Comparison of ENCODE assay signal across 14 mouse cellular contexts in genomic region chr1:138982611-138983010, GRCm38 (mm10). TPM values are rescaled to one million over a fixed set of nuclear protein-coding genes. Genes with fewer than 3 reads are reported as not detected.
DNase-seq lines count a peak whose midpoint lies in the region; ATAC-seq and TF ChIP-seq lines count a peak whose summit lies in the region.
"Had no signal": no experiment of that assay in that cellular context is flagged by ENCODE, and none has a peak within 500 bp of the region (broad histone marks: within the 10 kb centered on the region; RNA-seq: fewer than 3 reads in every experiment).

No protein-coding gene starts in this region.

- H3K4me3 ChIP-seq in heart, embryonic 11.5 days (ENCODE audit: low read depth, low read length) = no peak overlapping the region
- H3K4me3 ChIP-seq in lung, embryonic 14.5 days (ENCODE audit: low read depth, low read length) = no peak overlapping the region
- H3K4me3 ChIP-seq in megakaryocyte, embryonic 14.5 days (replicated peaks) = peak overlapping the region; percentile 79
- H3K4me3 ChIP-seq: limb, embryonic 15.5 days had no signal

- ATAC-seq in heart, embryonic 11.5 days (replicated peaks; ENCODE audit: insufficient number of reproducible peaks, low FRiP score, low TSS enrichment) = no peak
- no peak for ATAC-seq in lung, embryonic 14.5 days (ENCODE audit: insufficient read depth)
- ATAC-seq in common myeloid progenitor, adult 5-6 weeks (replicated peaks; ENCODE audit: low read depth, poor library complexity, severe bottlenecking) = peak; percentile 22; the same call in 1 of the 2 replicates

- H3K27me3 ChIP-seq in heart, embryonic 11.5 days (ENCODE audit: control insufficient read depth, insufficient read depth, low read length) = no peaks in the 10 kb centered on the region
- no peaks in the 10 kb centered on the region for H3K27me3 ChIP-seq in lung, embryonic 14.5 days (ENCODE audit: insufficient read depth, low read length)
- H3K27me3 ChIP-seq in megakaryocyte, embryonic 14.5 days (replicated peaks) = no peaks in the 10 kb centered on the region
- H3K27me3 ChIP-seq: limb, embryonic 15.5 days had no signal

- no peaks in the 10 kb centered on the region for H3K36me3 ChIP-seq in heart, embryonic 11.5 days (ENCODE audit: control insufficient read depth, insufficient read depth, low read length)
- H3K36me3 ChIP-seq in lung, embryonic 14.5 days (ENCODE audit: insufficient read depth) = no peaks in the 10 kb centered on the region
- peaks cover 5% of the 10 kb centered on the region for H3K36me3 ChIP-seq in megakaryocyte, embryonic 14.5 days (replicated peaks; ENCODE audit: low read length)
- H3K36me3 ChIP-seq: limb, embryonic 15.5 days had no signal

- H3K9ac ChIP-seq in heart, embryonic 11.5 days (ENCODE audit: low read depth, low read length) = no peak overlapping the region
- H3K9ac ChIP-seq in lung, embryonic 14.5 days = no peak overlapping the region
- H3K9ac ChIP-seq: limb, embryonic 15.5 days had no signal

- WGBS in heart, embryonic 11.5 days (ENCODE audit: insufficient replicate concordance) = 75% methylated on average over 5 of the region's 5 CpGs
- 55% methylated on average over 5 of the region's 5 CpGs for WGBS in lung, embryonic 14.5 days

- H3K27ac ChIP-seq in heart, embryonic 11.5 days (ENCODE audit: low read depth, low read length) = 0 out of 2 replicates have a peak overlapping the region, but pooled peaks have one; percentile 6
- peak overlapping the region; percentile 50; the same call in 1 of the 2 replicates for H3K27ac ChIP-seq in lung, embryonic 14.5 days (ENCODE audit: low read depth)
- H3K27ac ChIP-seq: limb, embryonic 15.5 days had no signal

- no peak for TF ChIP-seq CTCF in lung, embryonic 14.5 days (IDR thresholded peaks at IDR 0.05; ENCODE audit: low read depth)

- H3K9me3 ChIP-seq in heart, embryonic 11.5 days (replicated peaks; ENCODE audit: control insufficient read depth, low read length) = no peaks in the 10 kb centered on the region
- H3K9me3 ChIP-seq in lung, embryonic 14.5 days (ENCODE audit: low read depth, low read length) = no peaks in the 10 kb centered on the region
- H3K9me3 ChIP-seq in megakaryocyte, embryonic 14.5 days = no peaks in the 10 kb centered on the region
- H3K9me3 ChIP-seq: limb, embryonic 15.5 days had no signal

- DNase-seq in heart, adult 18-20 months = no peak
- DNase-seq in lung, embryonic 14.5 days = no peak
- DNase-seq in lung, postnatal 4 days = no peak
- no peak for DNase-seq in spleen, postnatal 10 days (ENCODE audit: low spot score in 2 of 2)
- no peak for DNase-seq in adrenal gland, adult 18-20 months (ENCODE audit: low spot score in 2 of 2)
- DNase-seq: adrenal gland, adult 2 months; embryo, embryonic 11 days; layer of hippocampus, postnatal 36 days; spleen, adult 18-20 months; thymus, adult 2 months had no signal

- no peak overlapping the region for H3K4me2 ChIP-seq in heart, embryonic 11.5 days
- no peak overlapping the region for H3K4me2 ChIP-seq in lung, embryonic 14.5 days

- peaks cover 16% of the 10 kb centered on the region for H3K4me1 ChIP-seq in heart, embryonic 11.5 days (ENCODE audit: control insufficient read depth, insufficient read depth, low read length)
- H3K4me1 ChIP-seq in lung, embryonic 14.5 days (ENCODE audit: insufficient read depth) = no peaks in the 10 kb centered on the region
- H3K4me1 ChIP-seq in megakaryocyte, embryonic 14.5 days = peaks cover 49% of the 10 kb centered on the region

RNA-seq across cellular contexts. Expression of gene Dennd1b, which starts 19.4 kb away (rescaled TPM):
- 10.1 and 14.3 TPM in 2 replicates for polyA plus RNA-seq in heart, embryonic 11.5 days (2014; fragmentation: Nextera tagmentation; extraction: Ambion mirVana)
- total RNA-seq in heart, adult 18-20 months (2021) = 10 to 100 TPM; 20.6 to 21.9 TPM
- 10.5 and 10.8 TPM in 2 replicates for polyA plus RNA-seq in lung, embryonic 14.5 days (2014; fragmentation: Nextera tagmentation; extraction: Ambion mirVana)
- total RNA-seq in common myeloid progenitor, adult 5-6 weeks (2017) = 20.9 and 25.1 TPM in 2 replicates
- polyA plus RNA-seq in megakaryocyte, embryonic 14.5 days (2012; ENCODE audit: insufficient read depth, low replicate concordance) = 0.79 TPM in 1 of 2 replicates, not detected in the other
- total RNA-seq in adrenal gland, adult 18-20 months (2021) = 10 to 100 TPM; 23.0 to 23.2 TPM
